ENCODE assay signal across 8 mouse cellular contexts in genomic region chr15:91736791-91737533, GRCm38 (mm10).
DNase-seq lines count a peak whose midpoint lies in the region; ATAC-seq and TF ChIP-seq lines count a peak whose summit lies in the region.

No protein-coding gene starts in this region.

- 43% methylated on average over 15 of the region's 15 CpGs for WGBS in lung, adult 2 months

- H3K36me3 ChIP-seq in testis, adult 2 months (ENCODE audit: control insufficient read depth, insufficient read depth, low read length) = no peaks in the 10 kb centered on the region

- no peak for ATAC-seq in CD4-positive, CD25-positive, alpha-beta regulatory T cell, adult 4 months

- H3K4me1 ChIP-seq in lung, adult 2 months (ENCODE audit: control insufficient read depth, insufficient read depth, low read length) = no peaks in the 10 kb centered on the region
- H3K4me1 ChIP-seq in testis, adult 2 months (ENCODE audit: control insufficient read depth, insufficient read depth, low read length) = peaks cover 3% of the 10 kb centered on the region

- peak; percentile 53 for DNase-seq in CD4-positive, CD25-positive, alpha-beta regulatory T cell, adult 2 months (ENCODE audit: low read depth, low spot score)
- peak; percentile 25 to 40 for DNase-seq in left cerebral cortex, adult 18-20 months (ENCODE audit: low spot score in 2 of 2)
- no peak for DNase-seq in left cerebral cortex, postnatal 36 days (ENCODE audit: low spot score in 2 of 2)
- peak; percentile 72 for DNase-seq in adrenal gland, postnatal 25 days
- DNase-seq in forelimb bud, embryonic 11.5 days (ENCODE audit: low read depth, low spot score) = peak; percentile 38
- peak; percentile 52 for DNase-seq in lung, adult 2 months

- H3K27me3 ChIP-seq in testis, adult 2 months (ENCODE audit: control insufficient read depth, insufficient read depth, low read length) = no peaks in the 10 kb centered on the region

- no peak for TF ChIP-seq POLR2A in lung, adult 2 months (IDR thresholded peaks at IDR 0.05; ENCODE audit: borderline replicate concordance, extremely low read depth, low read depth, low read length)
- TF ChIP-seq POLR2A in testis, adult 2 months (IDR thresholded peaks at IDR 0.05; ENCODE audit: control insufficient read depth, low read depth, low read length) = no peak

- TF ChIP-seq CTCF in lung, adult 2 months (IDR thresholded peaks at IDR 0.05; ENCODE audit: insufficient read depth, low read length) = peak; percentile 63
- peak; percentile 84 for TF ChIP-seq CTCF in testis, adult 2 months (IDR thresholded peaks at IDR 0.05; ENCODE audit: control insufficient read depth, insufficient read depth, insufficient replicate concordance, low read depth, low read length)

- H3K4me3 ChIP-seq in lung, adult 2 months (replicated peaks; ENCODE audit: extremely low read depth, low read depth, low read length) = no peak overlapping the region
- H3K4me3 ChIP-seq in testis, adult 2 months (ENCODE audit: control insufficient read depth, low read depth, low read length) = no peak overlapping the region; the same call in none of the 2 replicates

- H3K27ac ChIP-seq in testis, adult 2 months (ENCODE audit: control insufficient read depth, insufficient read depth, low read depth, low read length) = no peak overlapping the region

- intact Hi-C loops in left cerebral cortex, postnatal 36 days (cut with DNase I) = no loop called here

Comparison
In these comparisons a context has a peak if more than half of its experiments do, and no peak if none do; other contexts are left out.
1. DNase-seq: peak in CD4-positive, CD25-positive, alpha-beta regulatory T cell, adult 2 months (single experiment), left cerebral cortex, adult 18-20 months (2 of 2), adrenal gland, postnatal 25 days (single experiment), forelimb bud, embryonic 11.5 days (single experiment) and lung, adult 2 months (single experiment); none in left cerebral cortex, postnatal 36 days (0 of 2).